Mouse (Mus musculus) lung, adult 2 months (tissue): ENCODE data around the gene Camkv. TPM values are rescaled to one million over a fixed set of nuclear protein-coding genes. Genes with fewer than 3 reads are reported as not detected.
A peak's percentile ranks its signal among the peaks of the same experiment; 100 is the strongest.

Source experiments
- DNase-seq: peaks from one replicate; pipeline ENCODE4 v3.0.0; 2022
- H3K4me1 ChIP-seq: fragments of 200-500 bp; 2 replicates; pipeline ENCODE4 v1.6.1; 2011; ENCODE audit warnings: low read length; ENCODE audit not compliant: control insufficient read depth, insufficient read depth
- H3K4me3 ChIP-seq: fragments of 200-500 bp; replicated peaks from 2 replicates; pipeline ENCODE3; 2011; ENCODE audit warnings: low read depth, mild to moderate bottlenecking, control low read depth, low read length; ENCODE audit errors: extremely low read depth
- CTCF ChIP-seq: fragments of 200-500 bp; IDR thresholded peaks from 2 replicates; pipeline ENCODE4 v1.5.1; 2011; ENCODE audit warnings: mild to moderate bottlenecking, low read length, control low read depth; ENCODE audit not compliant: insufficient read depth
- POLR2A ChIP-seq: fragments of 200-500 bp; IDR thresholded peaks from 2 replicates; pipeline ENCODE4 v1.6.1; 2011; ENCODE audit warnings: low read depth, mild to moderate bottlenecking, control low read depth, low read length, borderline replicate concordance; ENCODE audit errors: extremely low read depth
- WGBS: fragments of 180-500 bp; shearing (Covaris S2); methylation state at CpG from one replicate; pipeline ENCODE4 v1.1.7; 2018; 5-methylcytosine and 5-hydroxymethylcytosine counted together
- polyA plus RNA-seq: library from polyadenylated mRNA; depleted of rRNA; stranded (reverse); fragments of >200 nt; gene quantifications from 2 replicates; pipeline ENCODE4 v1.2.3, GENCODE M21; 2012

The Camkv gene
- polyA plus RNA-seq, 1 experiment, result 0.09 TPM

DNA sequence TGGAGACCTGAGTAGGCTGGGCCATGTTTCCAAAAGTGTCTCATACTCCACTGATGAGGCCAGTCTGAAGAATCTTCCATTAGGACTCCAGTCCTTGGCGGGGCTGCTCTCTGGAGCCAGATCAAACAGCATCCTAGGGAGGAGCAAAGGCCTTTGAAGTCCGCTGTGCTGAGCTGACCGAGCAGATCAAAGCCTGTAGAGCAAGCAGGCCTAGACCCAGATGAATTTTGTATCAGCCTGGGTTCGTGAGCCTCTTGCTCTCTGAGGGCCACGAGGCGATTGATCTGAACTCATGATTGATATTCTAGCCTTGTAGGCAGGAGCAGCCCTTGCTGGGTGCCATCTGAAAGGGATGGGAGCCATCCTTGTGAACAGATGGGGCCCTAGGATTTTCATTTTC, 24.4 kb downstream of the Camkv start:
- no peak for DNase-seq
- Histone ChIP-seq H3K4me3 (no peak overlapping the region), H3K4me1 (no peaks in the 10 kb centered on the region)
- 67% methylated on average over 6 of the region's 6 CpGs for WGBS
- TF ChIP-seq CTCF, result no peak
- TF ChIP-seq POLR2A, result no peak

DNA sequence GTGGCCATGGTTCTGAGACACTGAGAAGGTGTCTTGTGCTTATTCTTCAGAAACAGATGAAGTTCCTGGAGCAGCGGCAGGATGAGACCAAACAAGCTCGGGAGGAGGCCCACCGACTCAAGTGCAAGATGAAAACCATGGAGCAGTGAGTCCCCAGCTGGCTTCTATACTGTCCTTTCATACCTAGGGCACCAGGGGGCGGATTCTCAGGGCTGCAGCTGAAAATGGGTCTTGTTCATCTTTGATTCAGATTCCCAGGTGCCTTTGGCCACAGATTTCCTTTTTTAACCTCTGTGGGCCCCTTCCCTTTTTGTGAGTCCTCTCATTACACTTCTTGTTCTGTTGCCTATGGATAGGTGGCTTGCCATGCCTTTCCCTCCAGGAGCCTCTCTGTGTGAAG, 25.5 kb downstream of the Camkv start:
- WGBS, result 69% methylated on average over 4 of the region's 4 CpGs
- DNase-seq, result no peak
- TF ChIP-seq CTCF (no peak), POLR2A (no peak)
- Histone ChIP-seq H3K4me1 (no peaks in the 10 kb centered on the region), H3K4me3 (no peak overlapping the region)

DNA sequence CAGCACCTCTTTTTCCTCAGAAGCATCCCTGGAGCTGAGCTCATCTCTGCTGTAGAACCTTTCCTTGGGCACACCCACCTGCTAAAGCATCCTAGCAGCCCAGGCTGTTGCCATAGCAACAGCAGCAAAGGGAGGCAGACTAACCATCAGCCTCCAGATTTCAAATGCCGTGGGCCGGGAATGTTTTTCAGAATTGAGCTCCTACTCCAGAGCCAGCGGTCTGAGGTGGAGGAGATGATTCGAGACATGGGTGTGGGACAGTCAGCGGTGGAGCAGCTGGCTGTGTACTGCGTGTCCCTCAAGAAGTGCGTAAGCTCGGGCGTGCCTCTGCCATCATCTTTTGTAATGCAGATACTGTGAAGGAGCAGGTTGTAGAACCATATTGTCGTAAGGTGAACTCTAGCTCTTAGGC, 25.9 kb downstream of the Camkv start:
- WGBS, result 87% methylated on average over 10 of the region's 10 CpGs
- no peak for DNase-seq
- no peak for TF ChIP-seq CTCF
- Histone ChIP-seq H3K4me3 (no peak overlapping the region), H3K4me1 (no peaks in the 10 kb centered on the region)

DNA sequence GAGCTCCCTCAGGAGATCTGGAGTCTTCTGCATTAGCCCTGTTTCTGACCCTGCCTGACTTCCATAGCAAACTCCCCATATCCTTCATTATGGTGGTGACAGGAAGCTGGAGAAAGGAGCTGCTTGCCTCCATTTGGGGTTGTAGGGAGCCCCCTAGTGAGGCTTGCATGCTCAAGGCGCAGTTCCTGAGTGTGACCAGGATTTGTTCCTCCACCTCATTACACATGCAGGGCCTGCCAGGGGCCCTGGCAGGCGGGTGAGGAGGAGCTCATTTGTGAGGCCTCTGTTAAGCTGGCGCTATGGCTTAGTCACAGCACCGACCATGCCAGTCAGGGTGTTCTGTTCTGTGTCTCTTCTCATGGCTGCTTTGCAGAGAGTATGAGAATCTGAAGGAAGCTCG, 26.4 kb downstream of the Camkv start:
- Histone ChIP-seq H3K4me3 (no peak overlapping the region), H3K4me1 (no peaks in the 10 kb centered on the region)
- DNase-seq, result no peak
- 68% methylated on average over 5 of the region's 5 CpGs for WGBS
- TF ChIP-seq CTCF (peak; percentile 13; the same call in 1 of the 2 replicates), POLR2A (no peak)

DNA sequence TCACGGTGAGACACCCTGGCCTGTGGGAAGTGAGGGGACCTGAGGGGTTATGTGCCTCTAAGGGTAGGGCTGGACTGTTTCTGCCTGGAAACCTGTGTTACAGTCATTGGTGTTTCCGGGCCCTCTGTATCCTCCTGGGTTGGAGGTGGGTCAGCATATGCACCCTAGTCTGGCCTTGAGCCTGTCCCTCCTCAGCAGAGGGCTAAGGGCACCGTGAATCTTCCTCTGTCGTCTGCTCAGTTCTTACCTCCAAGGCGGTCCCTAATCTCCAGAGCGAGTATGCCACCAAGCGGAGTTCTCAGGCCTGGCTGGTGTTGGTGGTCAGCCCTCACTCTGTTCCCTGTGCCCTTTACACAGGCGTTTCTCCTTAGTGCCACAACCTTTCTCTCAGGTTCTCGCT, 27.4 kb downstream of the Camkv start:
- TF ChIP-seq CTCF (no peak), POLR2A (no peak)
- H3K4me1 ChIP-seq, result no peaks in the 10 kb centered on the region; the same call in 1 of the 2 replicates
- H3K4me3 ChIP-seq, result no peak overlapping the region
- 94% methylated on average over 9 of the region's 9 CpGs for WGBS
- no peak for DNase-seq

DNA sequence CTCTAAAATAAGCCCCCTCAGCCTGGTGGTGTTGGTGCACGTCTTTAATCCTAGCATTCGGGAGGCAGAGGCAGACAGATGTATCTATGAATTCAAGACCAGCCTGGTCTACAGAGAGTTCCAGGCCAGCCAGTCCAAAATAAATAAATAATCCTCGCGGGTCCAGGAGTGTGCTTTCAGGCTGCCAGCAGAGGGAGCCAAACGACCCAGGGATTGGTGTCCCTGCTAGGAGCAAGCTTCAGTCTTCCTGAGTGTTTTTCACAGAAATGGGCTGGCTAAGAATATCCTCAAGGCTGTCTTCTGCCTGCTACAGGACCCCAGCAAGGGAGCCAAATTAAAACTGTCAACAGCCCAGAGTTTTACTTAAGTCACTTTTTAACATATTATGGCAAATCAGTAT, 28.2 kb downstream of the Camkv start:
- H3K4me3 ChIP-seq, result no peak overlapping the region
- no peaks in the 10 kb centered on the region; the same call in 1 of the 2 replicates for H3K4me1 ChIP-seq
- WGBS, result 12% methylated on average over 5 of the region's 5 CpGs
- DNase-seq, result peak; percentile 70
- TF ChIP-seq POLR2A (no peak), CTCF (peak; percentile 97)

DNA sequence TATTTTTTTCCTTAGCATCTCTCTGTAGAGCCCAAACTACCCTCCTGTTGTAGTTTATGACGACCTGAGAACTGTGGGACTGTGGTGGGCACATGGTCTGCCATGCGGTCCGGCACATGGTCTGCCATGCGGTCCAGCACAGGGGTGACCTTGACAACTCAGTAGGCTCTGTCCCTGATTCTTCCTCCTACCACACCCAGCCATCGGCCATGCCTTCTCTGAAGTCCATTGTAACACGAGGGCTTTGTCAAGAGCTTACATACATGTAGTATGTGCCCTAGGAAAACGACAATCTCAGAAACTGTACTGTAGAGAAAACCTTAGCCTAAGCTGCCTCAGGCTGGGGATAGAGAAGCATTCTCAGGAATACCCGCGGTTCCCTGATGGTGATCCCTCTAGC, 29.2 kb downstream of the Camkv start:
- DNase-seq, result no peak
- H3K4me3 ChIP-seq, result no peak overlapping the region
- WGBS, result 89% methylated on average over 9 of the region's 9 CpGs
- TF ChIP-seq CTCF (no peak), POLR2A (no peak)
- no peaks in the 10 kb centered on the region; the same call in 1 of the 2 replicates for H3K4me1 ChIP-seq

DNA sequence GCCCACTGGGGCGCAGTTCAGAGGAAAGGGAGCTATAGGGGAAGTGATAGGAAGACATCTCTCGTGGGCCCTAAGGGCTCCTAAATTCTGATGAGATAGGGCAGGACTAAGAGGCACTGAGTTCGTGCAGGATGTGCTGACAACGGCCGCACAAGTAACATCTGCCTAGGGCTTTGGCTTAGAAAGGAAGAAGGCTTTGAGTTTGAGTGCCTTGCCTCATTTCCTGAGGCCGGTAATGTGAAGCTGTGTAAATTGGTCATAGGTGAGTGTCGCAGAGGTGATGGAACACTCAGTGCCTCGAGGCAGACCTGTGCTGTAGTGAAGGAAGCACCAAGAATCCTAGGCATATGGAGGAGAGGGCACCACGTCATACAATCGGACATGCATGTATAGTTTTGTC, 31.2 kb downstream of the Camkv start:
- Histone ChIP-seq H3K4me1 (no peaks in the 10 kb centered on the region; the same call in 1 of the 2 replicates), H3K4me3 (no peak overlapping the region)
- WGBS, result 71% methylated on average over 10 of the region's 10 CpGs
- TF ChIP-seq CTCF (no peak), POLR2A (no peak)
- DNase-seq, result no peak

DNA sequence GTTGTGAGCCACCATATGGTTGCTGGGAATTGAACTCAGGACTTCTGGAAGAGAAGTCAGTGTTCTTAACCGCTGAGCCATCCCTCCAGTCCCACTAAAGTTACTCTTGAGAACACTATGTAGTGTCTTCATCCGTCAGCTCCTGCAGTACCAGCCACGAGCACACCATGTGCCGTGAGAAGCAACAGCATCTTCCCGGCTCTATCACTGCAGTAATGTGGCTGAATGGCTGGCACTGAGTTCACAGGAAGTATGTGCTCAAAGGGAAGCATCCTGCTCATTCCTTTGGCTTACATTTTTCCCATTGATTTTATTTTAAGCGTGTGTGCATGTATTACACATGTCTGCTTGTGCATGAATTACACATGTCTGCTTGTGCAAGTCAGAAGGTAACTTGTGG, 32.0 kb downstream of the Camkv start:
- 50% methylated on average over 6 of the region's 6 CpGs for WGBS
- H3K4me1 ChIP-seq, result no peaks in the 10 kb centered on the region; the same call in 1 of the 2 replicates
- no peak for TF ChIP-seq CTCF
- no peak for TF ChIP-seq POLR2A
- no peak overlapping the region for H3K4me3 ChIP-seq
- no peak for DNase-seq

DNA sequence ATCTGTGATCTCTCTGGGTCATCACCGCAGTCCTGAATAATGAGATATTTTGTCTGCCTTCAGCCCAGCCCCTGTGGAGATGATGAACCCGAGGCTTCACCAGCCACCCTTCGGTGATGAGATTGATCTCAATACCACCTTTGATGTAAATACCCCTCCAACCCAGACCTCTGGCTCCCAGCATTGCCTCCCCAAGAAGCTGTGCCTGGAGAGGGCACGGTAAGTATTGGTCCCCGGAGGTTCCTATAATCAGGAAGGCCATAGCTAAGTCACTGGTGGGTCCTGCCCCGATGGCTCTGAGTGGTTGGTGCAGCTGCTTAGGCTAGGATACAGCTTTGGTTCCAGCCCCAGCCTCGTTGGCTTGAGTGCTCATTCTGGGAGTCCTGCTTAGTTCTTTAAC, 33.1 kb downstream of the Camkv start:
- no peak for DNase-seq
- TF ChIP-seq POLR2A (no peak), CTCF (no peak)
- Histone ChIP-seq H3K4me1 (no peaks in the 10 kb centered on the region; the same call in 1 of the 2 replicates), H3K4me3 (no peak overlapping the region)
- 90% methylated on average over 7 of the region's 7 CpGs for WGBS

DNA sequence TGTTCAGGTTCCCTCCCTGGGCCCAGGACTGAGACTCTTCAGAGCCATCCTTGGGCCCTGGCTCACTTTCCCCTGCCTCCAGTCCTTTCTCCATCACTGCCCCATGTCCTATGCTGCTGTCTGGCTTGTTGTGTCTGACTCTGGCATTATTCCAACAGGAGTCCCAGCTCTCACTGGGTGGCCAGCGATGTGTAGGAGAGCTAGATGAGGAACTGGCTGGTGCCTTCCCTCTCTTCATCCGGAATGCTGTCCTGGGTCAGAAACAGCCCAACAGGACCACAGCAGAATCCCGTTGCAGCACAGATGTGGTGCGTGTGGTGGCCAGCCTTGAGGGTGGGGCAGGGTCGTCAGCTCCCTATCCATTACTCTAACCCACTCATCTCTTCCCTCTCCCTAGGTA, 34.8 kb downstream of the Camkv start:
- Histone ChIP-seq H3K4me3 (no peak overlapping the region), H3K4me1 (peaks cover 3% of the 10 kb centered on the region; the same call in 1 of the 2 replicates)
- 84% methylated on average over 5 of the region's 5 CpGs for WGBS
- no peak for DNase-seq
- TF ChIP-seq POLR2A, result no peak
- no peak for TF ChIP-seq CTCF
